Mouse (Mus musculus) neural tube, embryonic 13.5 days (tissue): ENCODE results near the gene Tmem119. TPM values are rescaled to one million over a fixed set of nuclear protein-coding genes. Genes with fewer than 3 reads are reported as not detected.
"Not testable (repeated sequence)": the region's sequence is repeated elsewhere in the genome, so short reads cannot be mapped to it uniquely, and the experiment has no call there.

ENCODE experiments used
- ATAC-seq: fragments of 200-750 bp; cut with Nextera tagmentation; 2 replicates; pipeline ENCODE4 v1.8.0; 2017; ENCODE audit warnings: low read depth, mild to moderate bottlenecking, moderate TSS enrichment, moderate library complexity
- H3K27ac ChIP-seq: fragments of 300-500 bp; sonication (generic); replicated peaks from 2 replicates; pipeline ENCODE4 v1.5.1; 2015; ENCODE audit warnings: moderate library complexity, mild to moderate bottlenecking, inconsistent platforms
- H3K27me3 ChIP-seq: fragments of 300-500 bp; sonication (generic); 2 replicates; pipeline ENCODE4 v1.6.1; 2015; ENCODE audit warnings: mild to moderate bottlenecking, inconsistent platforms
- H3K36me3 ChIP-seq: fragments of 300-500 bp; sonication (generic); 2 replicates; pipeline ENCODE4 v1.6.1; 2015; ENCODE audit warnings: mild to moderate bottlenecking, inconsistent platforms
- H3K4me1 ChIP-seq: fragments of 300-500 bp; sonication (generic); replicated peaks from 2 replicates; pipeline ENCODE4 v1.6.1; 2015; ENCODE audit warnings: inconsistent platforms
- H3K4me2 ChIP-seq: fragments of 300-500 bp; sonication (generic); 2 replicates; pipeline ENCODE4 v1.6.1; 2015; ENCODE audit warnings: inconsistent platforms, mild to moderate bottlenecking, moderate library complexity
- H3K4me3 ChIP-seq: fragments of 300-500 bp; sonication (generic); 2 replicates; pipeline ENCODE4 v1.5.1; 2015; ENCODE audit warnings: mild to moderate bottlenecking, inconsistent platforms
- H3K9ac ChIP-seq: fragments of 300-500 bp; sonication (generic); 2 replicates; pipeline ENCODE4 v1.6.1; 2015; ENCODE audit warnings: moderate library complexity, mild to moderate bottlenecking, inconsistent platforms
- H3K9me3 ChIP-seq: fragments of 300-500 bp; sonication (generic); 2 replicates; pipeline ENCODE4 v1.6.1; 2016; ENCODE audit warnings: inconsistent platforms
- WGBS: fragments of 180-500 bp; shearing (Covaris S2); methylation state at CpG from one replicate; pipeline ENCODE4 v1.1.7; 2015; 5-methylcytosine and 5-hydroxymethylcytosine counted together
- polyA plus RNA-seq: library from polyadenylated mRNA; unstranded; fragments of >200 nt; fragmentation: Nextera tagmentation; extraction: Ambion mirVana; gene quantifications from 2 replicates; pipeline ENCODE4 v1.2.1, GENCODE M21; 2015

Tmem119 gene
- polyA plus RNA-seq, 1 experiment from 2014 or later: 12.6 TPM

- Histone ChIP-seq H3K9me3 (peaks cover 5% of the 10 kb centered on the region; the same call in 1 of the 2 replicates), H3K4me2 (no peak overlapping the region), H3K27me3 (no peaks in the 10 kb centered on the region; the same call in 1 of the 2 replicates), H3K4me3 (no peak overlapping the region), H3K27ac (no peak overlapping the region), H3K9ac (no peak overlapping the region; the same call in 1 of the 2 replicates), H3K4me1 (no peaks in the 10 kb centered on the region), H3K36me3 (no peaks in the 10 kb centered on the region)
- no peak for ATAC-seq
- WGBS: 54% methylated on average over 11 of the region's 11 CpGs
Measured at GRCm38 (mm10) chr5:113815041-113815389, 14.7 kb upstream of the Tmem119 start.

- no peak for ATAC-seq
- Histone ChIP-seq H3K36me3 (no peaks in the 10 kb centered on the region), H3K27me3 (no peaks in the 10 kb centered on the region; the same call in 1 of the 2 replicates), H3K27ac (no peak overlapping the region), H3K9ac (no peak overlapping the region; the same call in 1 of the 2 replicates), H3K9me3 (peaks cover 5% of the 10 kb centered on the region; the same call in 1 of the 2 replicates), H3K4me1 (no peaks in the 10 kb centered on the region), H3K4me2 (no peak overlapping the region), H3K4me3 (no peak overlapping the region)
- 39% methylated on average over 27 of the region's 27 CpGs for WGBS
Measured at GRCm38 (mm10) chr5:113814111-113815040, 14.1 kb upstream of the Tmem119 start.

- WGBS: 26% methylated on average over 9 of the region's 9 CpGs
Measured at GRCm38 (mm10) chr5:113813608-113814007, 13.3 kb upstream of the Tmem119 start.

GRCm38 (mm10) chr5:113812638-113813037 is 12.3 kb upstream of the Tmem119 start:
- Histone ChIP-seq H3K4me3 (no peak overlapping the region), H3K27me3 (no peaks in the 10 kb centered on the region; the same call in 1 of the 2 replicates), H3K4me1 (no peaks in the 10 kb centered on the region), H3K9me3 (peaks cover 5% of the 10 kb centered on the region; the same call in 1 of the 2 replicates), H3K36me3 (no peaks in the 10 kb centered on the region), H3K4me2 (no peak overlapping the region), H3K27ac (no peak overlapping the region), H3K9ac (no peak overlapping the region)
- ATAC-seq: no peak
- WGBS: 97% methylated on average over 2 of the region's 2 CpGs

More at GRCm38 (mm10) chr5:113813608-113814007, 13.3 kb upstream of the Tmem119 start:
- Histone ChIP-seq H3K4me3 (no peak overlapping the region), H3K4me2 (no peak overlapping the region), H3K27me3 (no peaks in the 10 kb centered on the region; the same call in 1 of the 2 replicates), H3K4me1 (no peaks in the 10 kb centered on the region), H3K9ac (no peak overlapping the region), H3K36me3 (no peaks in the 10 kb centered on the region), H3K9me3 (peaks cover 5% of the 10 kb centered on the region; the same call in 1 of the 2 replicates), H3K27ac (no peak overlapping the region)
- ATAC-seq: no peak

- H3K4me3 ChIP-seq, H3K4me1 ChIP-seq, H3K36me3 ChIP-seq, H3K9me3 ChIP-seq, H3K4me2 ChIP-seq, H3K27ac ChIP-seq, H3K9ac ChIP-seq, ATAC-seq, H3K27me3 ChIP-seq: not testable (repeated sequence)
- WGBS: 24% methylated on average over 11 of the region's 12 CpGs
Measured at GRCm38 (mm10) chr5:113811824-113812420, 11.6 kb upstream of the Tmem119 start.

GRCm38 (mm10) chr5:113810111-113810510 is 9.8 kb upstream of the Tmem119 start:
- Histone ChIP-seq H3K36me3 (no peaks in the 10 kb centered on the region), H3K27ac (no peak overlapping the region), H3K9me3 (peaks cover 5% of the 10 kb centered on the region; the same call in 1 of the 2 replicates), H3K27me3 (no peaks in the 10 kb centered on the region), H3K9ac (no peak overlapping the region), H3K4me1 (no peaks in the 10 kb centered on the region), H3K4me3 (no peak overlapping the region), H3K4me2 (no peak overlapping the region)
- no peak for ATAC-seq
- 95% methylated on average over 4 of the region's 4 CpGs for WGBS

- no peak overlapping the region for H3K27ac ChIP-seq
- H3K4me1 ChIP-seq: no peaks in the 10 kb centered on the region
- H3K27me3 ChIP-seq: no peaks in the 10 kb centered on the region
- 85% methylated on average over 2 of the region's 2 CpGs for WGBS
- no peak overlapping the region for H3K4me2 ChIP-seq
- H3K36me3 ChIP-seq: no peaks in the 10 kb centered on the region
- no peak for ATAC-seq
- H3K9ac ChIP-seq: no peak overlapping the region
- H3K9me3 ChIP-seq: peaks cover 5% of the 10 kb centered on the region; the same call in 1 of the 2 replicates
- no peak overlapping the region for H3K4me3 ChIP-seq
Measured at GRCm38 (mm10) chr5:113808177-113808576, 7.9 kb upstream of the Tmem119 start.

GRCm38 (mm10) chr5:113807712-113808111 is 7.4 kb upstream of the Tmem119 start:
- no peak overlapping the region for H3K9ac ChIP-seq
- no peaks in the 10 kb centered on the region for H3K4me1 ChIP-seq
- H3K27me3 ChIP-seq: no peaks in the 10 kb centered on the region
- H3K36me3 ChIP-seq: no peaks in the 10 kb centered on the region
- ATAC-seq: no peak
- H3K9me3 ChIP-seq: peaks cover 5% of the 10 kb centered on the region; the same call in 1 of the 2 replicates
- no peak overlapping the region for H3K4me3 ChIP-seq
- no peak overlapping the region for H3K27ac ChIP-seq
- WGBS: 60% methylated on average over 9 of the region's 9 CpGs
- H3K4me2 ChIP-seq: no peak overlapping the region

GRCm38 (mm10) chr5:113806414-113806813 is 6.1 kb upstream of the Tmem119 start:
- no peak for ATAC-seq
- H3K4me1 ChIP-seq: no peaks in the 10 kb centered on the region
- H3K9ac ChIP-seq: no peak overlapping the region
- no peak overlapping the region for H3K4me3 ChIP-seq
- no peaks in the 10 kb centered on the region for H3K27me3 ChIP-seq
- no peak overlapping the region for H3K4me2 ChIP-seq
- peaks cover 2% of the 10 kb centered on the region; the same call in 1 of the 2 replicates for H3K9me3 ChIP-seq
- H3K36me3 ChIP-seq: no peaks in the 10 kb centered on the region
- H3K27ac ChIP-seq: no peak overlapping the region
- WGBS: 35% methylated on average over 10 of the region's 10 CpGs

- Histone ChIP-seq H3K4me1 (peaks cover 5% of the 10 kb centered on the region), H3K9ac (no peak overlapping the region), H3K27ac (no peak overlapping the region), H3K4me2 (no peak overlapping the region), H3K4me3 (no peak overlapping the region), H3K9me3 (no peaks in the 10 kb centered on the region), H3K27me3 (no peaks in the 10 kb centered on the region), H3K36me3 (no peaks in the 10 kb centered on the region)
- WGBS: 90% methylated on average over 9 of the region's 9 CpGs
- ATAC-seq: no peak
Measured at GRCm38 (mm10) chr5:113805301-113805700, 5.0 kb upstream of the Tmem119 start.

- no peak overlapping the region for H3K9ac ChIP-seq
- no peak overlapping the region for H3K4me3 ChIP-seq
- no peak overlapping the region for H3K27ac ChIP-seq
- H3K9me3 ChIP-seq: no peaks in the 10 kb centered on the region
- ATAC-seq: no peak
- H3K36me3 ChIP-seq: no peaks in the 10 kb centered on the region
- no peak overlapping the region for H3K4me2 ChIP-seq
- no peaks in the 10 kb centered on the region for H3K27me3 ChIP-seq
- 61% methylated on average over 7 of the region's 7 CpGs for WGBS
- H3K4me1 ChIP-seq: peaks cover 13% of the 10 kb centered on the region
Measured at GRCm38 (mm10) chr5:113804395-113804966, 4.2 kb upstream of the Tmem119 start.

- peak; percentile 29; the same call in 1 of the 2 replicates for ATAC-seq
- no peaks in the 10 kb centered on the region for H3K36me3 ChIP-seq
- no peaks in the 10 kb centered on the region for H3K9me3 ChIP-seq
- H3K4me2 ChIP-seq: peak overlapping the region; percentile 37
- H3K9ac ChIP-seq: 0 out of 2 replicates have a peak overlapping the region, but pooled peaks have one; percentile 17
- H3K27me3 ChIP-seq: 0 out of 2 replicates have a peak, but pooled peaks cover 6% of the 10 kb centered on the region
- H3K4me3 ChIP-seq: peak overlapping the region; percentile 23
- peaks cover 33% of the 10 kb centered on the region for H3K4me1 ChIP-seq
- peak overlapping the region; percentile 56 for H3K27ac ChIP-seq
- WGBS: 40% methylated on average over 5 of the region's 5 CpGs
Measured at GRCm38 (mm10) chr5:113799691-113800090, 625 bp downstream of the Tmem119 start.
